Mouse (Mus musculus): ENCODE measurements around the gene Mmaa.

- no peak for TF ChIP-seq CTCF (conservative IDR thresholded peaks at IDR 0.05; ENCODE audit: low read length)
- no peak for TF ChIP-seq POU5F1 (IDR thresholded peaks at IDR 0.05; ENCODE audit: borderline replicate concordance, low read length)
- no peak for TF ChIP-seq NANOG (IDR thresholded peaks at IDR 0.05; ENCODE audit: borderline replicate concordance, low read length)
Observed at GRCm38 (mm10) chr8:79305941-79306340, 11.2 kb upstream of the Mmaa start.
